Mouse (Mus musculus): ENCODE data around the gene Lmntd1. TPM values are rescaled to one million over a fixed set of nuclear protein-coding genes. Genes with fewer than 3 reads are reported as not detected.

The Lmntd1 gene
- polyA plus RNA-seq, 1 experiment from 2014 or later: not detected

DNA sequence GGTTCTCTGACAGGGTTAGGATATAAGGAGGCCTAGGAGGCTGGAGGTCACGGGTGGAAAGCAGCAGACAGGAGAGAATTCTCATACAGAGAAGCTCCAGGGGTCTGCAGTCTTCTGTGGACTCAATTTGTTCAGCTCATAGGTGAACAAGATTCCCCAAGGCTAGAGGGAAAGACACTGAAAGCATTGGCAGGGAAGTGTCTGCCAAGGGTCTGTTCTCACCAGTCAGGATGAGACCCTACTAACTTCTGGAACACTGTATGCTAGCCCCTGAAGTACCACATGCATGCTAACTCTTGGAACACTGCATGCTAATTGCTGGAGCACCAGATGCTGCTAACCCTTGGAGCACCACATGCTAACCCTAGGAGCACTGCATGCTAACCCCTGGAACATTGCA lies 190.0 kb downstream of the Lmntd1 start:
- Histone ChIP-seq H3K27ac (ENCODE audit: low read length) (no peak overlapping the region), H3K27me3 (ENCODE audit: control insufficient read depth, insufficient read depth, low read depth, low read length) (no peaks in the 10 kb centered on the region), H3K4me3 (ENCODE audit: low read depth, low read length) (no peak overlapping the region), H3K9me3 (replicated peaks; ENCODE audit: control insufficient read depth, low read length) (no peaks in the 10 kb centered on the region), H3K4me1 (ENCODE audit: control insufficient read depth, low read depth, low read length) (no peaks in the 10 kb centered on the region), H3K36me3 (ENCODE audit: control insufficient read depth, insufficient read depth) (no peaks in the 10 kb centered on the region), H3K9ac (ENCODE audit: low read depth, low read length) (no peak overlapping the region), H3K4me2 (ENCODE audit: low read depth, low read length) (no peak overlapping the region)
- WGBS (ENCODE audit: insufficient replicate concordance): 23% methylated on average over 1 of the region's 1 CpGs
- ATAC-seq (ENCODE audit: low read depth): no peak

DNA sequence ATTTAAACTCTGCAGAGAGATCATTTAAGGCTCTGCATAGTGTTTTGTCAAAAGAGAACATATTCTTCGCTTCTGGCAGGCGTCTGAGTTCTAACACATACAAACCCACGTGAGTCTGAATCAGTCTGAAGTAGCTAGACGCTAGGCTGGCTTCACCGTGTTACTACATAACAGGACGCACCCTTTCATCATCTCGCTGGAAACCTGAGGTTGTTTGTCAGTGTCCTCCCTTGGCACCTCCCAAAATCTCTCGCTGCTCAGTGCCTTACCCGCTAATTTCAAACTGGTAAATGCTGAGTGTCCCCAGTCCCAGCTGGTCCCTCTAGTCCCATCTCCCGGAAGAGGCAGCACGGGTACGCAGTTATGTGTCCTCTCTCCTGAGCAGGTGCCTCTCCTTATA lies 190.6 kb downstream of the Lmntd1 start:
- no peak for ATAC-seq (ENCODE audit: low read depth)
- H3K9me3 ChIP-seq (replicated peaks; ENCODE audit: control insufficient read depth, low read length): no peaks in the 10 kb centered on the region
- no peaks in the 10 kb centered on the region for H3K36me3 ChIP-seq (ENCODE audit: control insufficient read depth, insufficient read depth)
- H3K27me3 ChIP-seq (ENCODE audit: control insufficient read depth, insufficient read depth, low read depth, low read length): no peaks in the 10 kb centered on the region
- H3K27ac ChIP-seq (ENCODE audit: low read length): no peak overlapping the region
- 66% methylated on average over 12 of the region's 12 CpGs for WGBS (ENCODE audit: insufficient replicate concordance)
- H3K4me2 ChIP-seq (ENCODE audit: low read depth, low read length): no peak overlapping the region
- no peak overlapping the region for H3K9ac ChIP-seq (ENCODE audit: low read depth, low read length)
- no peaks in the 10 kb centered on the region for H3K4me1 ChIP-seq (ENCODE audit: control insufficient read depth, low read depth, low read length)
- no peak overlapping the region for H3K4me3 ChIP-seq (ENCODE audit: low read depth, low read length)

DNA sequence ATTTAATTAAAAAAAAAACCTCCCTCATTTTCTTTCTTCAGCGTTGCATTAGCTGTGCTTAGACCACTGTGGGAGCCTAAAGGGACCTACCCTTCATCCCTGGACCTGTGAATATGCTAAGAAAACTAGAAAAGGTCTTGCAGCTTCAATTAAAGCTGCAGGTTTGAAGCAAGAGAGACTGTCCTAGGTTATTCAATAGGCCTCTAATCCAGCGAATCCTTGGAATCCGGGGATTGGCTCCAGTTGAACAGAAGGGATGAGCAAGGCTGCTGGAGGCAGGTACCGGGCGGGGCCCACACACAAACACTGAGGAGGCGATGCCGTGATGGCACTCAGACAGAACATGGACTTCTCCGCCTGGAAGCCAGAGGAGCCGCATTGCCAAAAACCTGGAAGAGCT lies 192.5 kb downstream of the Lmntd1 start:
- no peaks in the 10 kb centered on the region for H3K9me3 ChIP-seq (replicated peaks; ENCODE audit: control insufficient read depth, low read length)
- no peak overlapping the region for H3K4me2 ChIP-seq (ENCODE audit: low read depth, low read length)
- no peaks in the 10 kb centered on the region for H3K36me3 ChIP-seq (ENCODE audit: control insufficient read depth, insufficient read depth)
- H3K9ac ChIP-seq (ENCODE audit: low read depth, low read length): no peak overlapping the region
- no peak overlapping the region for H3K27ac ChIP-seq (ENCODE audit: low read length)
- no peaks in the 10 kb centered on the region for H3K27me3 ChIP-seq (ENCODE audit: control insufficient read depth, insufficient read depth, low read depth, low read length)
- no peak overlapping the region for H3K4me3 ChIP-seq (ENCODE audit: low read depth, low read length)
- H3K4me1 ChIP-seq (ENCODE audit: control insufficient read depth, low read depth, low read length): no peaks in the 10 kb centered on the region
- ATAC-seq (ENCODE audit: low read depth): no peak
- WGBS (ENCODE audit: insufficient replicate concordance): 71% methylated on average over 9 of the region's 9 CpGs

DNA sequence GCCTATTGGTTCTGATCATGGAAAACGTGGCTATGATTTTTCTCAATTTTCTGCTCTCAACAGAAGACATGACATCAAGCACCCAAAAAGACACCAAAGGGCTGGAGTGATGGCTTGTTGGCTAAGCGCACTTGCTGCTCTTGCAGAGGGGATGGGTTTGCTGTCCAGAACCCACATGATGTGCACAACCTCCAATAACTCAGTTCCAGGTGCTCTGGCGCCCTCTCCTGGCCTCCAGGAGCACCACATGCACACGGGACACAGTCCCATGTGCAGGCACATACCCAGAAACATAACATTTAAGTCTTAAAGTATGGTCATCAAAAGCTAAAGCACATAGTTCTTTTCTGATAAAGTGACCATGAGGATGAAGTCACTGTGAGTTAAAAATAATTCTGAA lies 193.7 kb downstream of the Lmntd1 start:
- no peak overlapping the region for H3K27ac ChIP-seq (ENCODE audit: low read length)
- no peaks in the 10 kb centered on the region for H3K27me3 ChIP-seq (ENCODE audit: control insufficient read depth, insufficient read depth, low read depth, low read length)
- no peak for ATAC-seq (ENCODE audit: low read depth)
- no peak overlapping the region for H3K9ac ChIP-seq (ENCODE audit: low read depth, low read length)
- H3K4me1 ChIP-seq (ENCODE audit: control insufficient read depth, low read depth, low read length): no peaks in the 10 kb centered on the region
- no peaks in the 10 kb centered on the region for H3K36me3 ChIP-seq (ENCODE audit: control insufficient read depth, insufficient read depth)
- no peaks in the 10 kb centered on the region for H3K9me3 ChIP-seq (replicated peaks; ENCODE audit: control insufficient read depth, low read length)
- no peak overlapping the region for H3K4me3 ChIP-seq (ENCODE audit: low read depth, low read length)
- 49% methylated on average over 4 of the region's 4 CpGs for WGBS (ENCODE audit: insufficient replicate concordance)
- no peak overlapping the region for H3K4me2 ChIP-seq (ENCODE audit: low read depth, low read length)

DNA sequence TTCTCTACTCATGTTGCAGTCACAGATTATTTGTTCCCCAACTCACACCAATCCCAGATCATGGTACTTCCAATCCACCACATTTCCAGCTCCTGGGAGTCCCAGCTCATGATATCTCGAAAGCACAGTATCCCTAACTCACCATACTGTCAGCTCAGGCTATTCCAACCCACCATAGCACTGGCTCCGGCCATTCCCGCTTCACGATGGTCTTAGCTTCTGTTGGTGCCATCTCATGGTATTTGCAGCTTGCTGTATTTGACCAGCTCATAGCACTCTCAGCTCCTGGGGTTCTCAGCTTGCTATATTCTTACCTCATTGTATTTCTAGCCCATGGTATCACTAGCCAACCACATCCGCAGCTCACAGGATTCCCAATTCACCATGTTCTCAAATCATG lies 195.3 kb downstream of the Lmntd1 start:
- Histone ChIP-seq H3K27ac (ENCODE audit: low read length) (no peak overlapping the region), H3K36me3 (ENCODE audit: control insufficient read depth, insufficient read depth) (no peaks in the 10 kb centered on the region), H3K4me3 (ENCODE audit: low read depth, low read length) (no peak overlapping the region), H3K9me3 (replicated peaks; ENCODE audit: control insufficient read depth, low read length) (no peaks in the 10 kb centered on the region), H3K4me2 (ENCODE audit: low read depth, low read length) (no peak overlapping the region), H3K27me3 (ENCODE audit: control insufficient read depth, insufficient read depth, low read depth, low read length) (no peaks in the 10 kb centered on the region), H3K9ac (ENCODE audit: low read depth, low read length) (no peak overlapping the region), H3K4me1 (ENCODE audit: control insufficient read depth, low read depth, low read length) (no peaks in the 10 kb centered on the region)
- WGBS (ENCODE audit: insufficient replicate concordance): 78% methylated on average over 5 of the region's 5 CpGs
- ATAC-seq (ENCODE audit: low read depth): no peak

DNA sequence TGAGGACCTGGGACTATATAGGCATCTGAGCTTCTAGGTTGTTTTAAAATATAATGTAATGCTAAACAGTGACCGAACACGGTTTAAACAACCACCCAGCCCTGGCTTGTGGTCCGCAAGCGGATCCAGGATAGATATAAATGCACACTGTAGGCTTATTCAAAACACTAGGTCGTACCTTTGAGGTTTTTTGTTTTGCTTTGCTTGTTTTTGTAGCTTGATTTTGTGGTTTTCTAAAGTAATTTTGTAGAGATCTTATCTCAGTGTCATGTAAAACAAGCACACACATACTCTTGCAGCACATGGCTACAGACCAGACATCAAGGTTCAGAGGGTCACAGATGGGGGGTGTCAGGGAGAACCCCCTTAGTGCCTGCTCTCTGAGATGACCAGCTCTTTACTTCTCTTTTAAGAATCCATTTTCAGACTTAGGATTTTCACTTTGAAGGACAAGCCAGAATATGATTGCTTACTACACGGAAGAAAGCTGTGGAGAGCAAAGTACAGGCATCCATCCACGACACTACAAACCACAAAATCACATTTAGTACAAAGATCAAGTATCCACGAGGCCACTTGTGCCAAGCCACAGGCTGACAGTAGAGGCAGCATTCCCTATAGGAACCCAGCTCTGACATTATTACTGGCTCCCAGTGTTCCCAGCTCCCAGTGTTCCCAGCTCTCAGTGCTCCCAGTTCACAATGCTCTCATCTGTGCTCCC lies 196.2 kb downstream of the Lmntd1 start:
- Histone ChIP-seq H3K9ac (ENCODE audit: low read depth, low read length) (no peak overlapping the region), H3K4me1 (ENCODE audit: control insufficient read depth, low read depth, low read length) (no peaks in the 10 kb centered on the region), H3K9me3 (replicated peaks; ENCODE audit: control insufficient read depth, low read length) (no peaks in the 10 kb centered on the region), H3K36me3 (ENCODE audit: control insufficient read depth, insufficient read depth) (no peaks in the 10 kb centered on the region), H3K27me3 (ENCODE audit: control insufficient read depth, insufficient read depth, low read depth, low read length) (no peaks in the 10 kb centered on the region), H3K27ac (ENCODE audit: low read length) (no peak overlapping the region), H3K4me3 (ENCODE audit: low read depth, low read length) (no peak overlapping the region), H3K4me2 (ENCODE audit: low read depth, low read length) (no peak overlapping the region)
- no peak for ATAC-seq (ENCODE audit: low read depth)
- WGBS (ENCODE audit: insufficient replicate concordance): 59% methylated on average over 8 of the region's 8 CpGs

DNA sequence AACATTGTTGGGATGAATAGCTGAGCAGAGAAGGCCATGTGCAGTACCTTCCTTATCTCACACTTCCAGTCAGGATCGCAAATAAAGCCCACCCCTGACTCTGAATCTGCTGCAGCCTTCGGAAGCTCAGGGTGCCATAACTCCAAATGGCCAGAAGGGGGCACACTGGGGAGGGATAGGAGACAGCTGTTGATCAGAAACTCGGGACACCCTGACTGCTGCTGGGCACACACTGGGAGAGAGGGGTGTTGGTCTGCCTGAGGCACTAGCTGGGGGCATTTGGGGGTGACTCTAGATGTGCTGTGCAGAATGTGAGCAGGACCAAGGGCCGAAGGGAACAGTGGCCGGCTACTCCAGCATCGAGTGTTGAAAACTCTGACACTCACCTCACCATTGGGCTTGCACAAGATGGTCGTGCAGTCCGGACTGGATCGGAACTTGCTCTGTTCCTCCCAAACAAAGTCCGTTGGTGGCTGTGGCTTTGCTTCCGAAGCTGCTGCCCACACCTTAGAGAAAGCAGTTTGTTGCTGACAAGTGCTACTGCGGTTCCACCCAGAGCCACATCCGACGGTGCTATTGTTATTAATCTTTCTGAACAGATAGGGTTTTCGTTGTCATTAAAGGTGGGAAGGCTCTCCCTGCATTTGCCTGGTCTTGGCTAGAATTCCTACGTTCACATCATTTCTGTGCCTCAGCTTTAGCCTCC lies 197.0 kb downstream of the Lmntd1 start:
- no peak overlapping the region for H3K27ac ChIP-seq (ENCODE audit: low read length)
- WGBS (ENCODE audit: insufficient replicate concordance): 51% methylated on average over 16 of the region's 16 CpGs
- no peaks in the 10 kb centered on the region for H3K36me3 ChIP-seq (ENCODE audit: control insufficient read depth, insufficient read depth)
- ATAC-seq (ENCODE audit: low read depth): no peak
- H3K4me2 ChIP-seq (ENCODE audit: low read depth, low read length): no peak overlapping the region
- H3K4me3 ChIP-seq (ENCODE audit: low read depth, low read length): no peak overlapping the region
- H3K27me3 ChIP-seq (ENCODE audit: control insufficient read depth, insufficient read depth, low read depth, low read length): no peaks in the 10 kb centered on the region
- no peaks in the 10 kb centered on the region for H3K4me1 ChIP-seq (ENCODE audit: control insufficient read depth, low read depth, low read length)
- H3K9ac ChIP-seq (ENCODE audit: low read depth, low read length): no peak overlapping the region
- H3K9me3 ChIP-seq (replicated peaks; ENCODE audit: control insufficient read depth, low read length): no peaks in the 10 kb centered on the region

DNA sequence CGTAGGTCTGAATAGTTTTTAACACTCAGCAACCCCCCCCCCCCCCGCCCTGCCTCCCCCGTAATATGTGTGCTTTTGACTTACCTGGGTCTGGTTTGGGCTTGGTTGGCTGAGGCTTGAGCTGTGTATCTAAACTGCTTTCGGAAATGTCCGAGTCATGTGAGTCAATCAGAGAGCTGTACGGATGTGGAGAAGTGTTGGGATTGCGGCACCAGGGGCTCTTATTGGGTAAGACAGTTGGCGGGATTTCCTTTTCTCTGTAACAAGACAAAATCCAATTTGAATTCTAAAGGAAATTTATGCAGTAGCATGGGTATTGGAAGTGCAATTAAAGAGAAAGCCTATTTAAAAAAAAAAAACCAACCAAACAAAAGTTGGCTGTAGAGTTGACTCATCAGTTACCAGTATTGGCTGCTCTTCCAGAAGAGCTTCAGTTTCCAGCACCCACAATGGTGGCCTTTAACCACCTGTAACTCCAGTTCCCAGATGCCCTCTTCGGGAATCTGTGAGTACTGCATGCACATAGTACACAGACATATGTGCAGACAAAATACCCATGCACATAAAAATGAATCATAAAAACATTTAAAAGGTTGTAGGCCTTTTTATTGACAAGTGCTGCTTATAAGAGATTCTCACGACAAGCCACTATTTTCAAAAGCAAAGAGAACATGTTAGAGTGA lies 209.6 kb downstream of the Lmntd1 start:
- H3K27me3 ChIP-seq (ENCODE audit: control insufficient read depth, insufficient read depth, low read depth, low read length): no peaks in the 10 kb centered on the region
- no peak overlapping the region for H3K27ac ChIP-seq (ENCODE audit: low read length)
- WGBS (ENCODE audit: insufficient replicate concordance): 70% methylated on average over 10 of the region's 10 CpGs
- H3K4me1 ChIP-seq (ENCODE audit: control insufficient read depth, low read depth, low read length): no peaks in the 10 kb centered on the region
- no peaks in the 10 kb centered on the region for H3K9me3 ChIP-seq (replicated peaks; ENCODE audit: control insufficient read depth, low read length)
- H3K36me3 ChIP-seq (ENCODE audit: control insufficient read depth, insufficient read depth): no peaks in the 10 kb centered on the region
- ATAC-seq (ENCODE audit: low read depth): no peak
- H3K4me3 ChIP-seq (ENCODE audit: low read depth, low read length): no peak overlapping the region
- H3K9ac ChIP-seq (ENCODE audit: low read depth, low read length): no peak overlapping the region
- H3K4me2 ChIP-seq (ENCODE audit: low read depth, low read length): no peak overlapping the region

DNA sequence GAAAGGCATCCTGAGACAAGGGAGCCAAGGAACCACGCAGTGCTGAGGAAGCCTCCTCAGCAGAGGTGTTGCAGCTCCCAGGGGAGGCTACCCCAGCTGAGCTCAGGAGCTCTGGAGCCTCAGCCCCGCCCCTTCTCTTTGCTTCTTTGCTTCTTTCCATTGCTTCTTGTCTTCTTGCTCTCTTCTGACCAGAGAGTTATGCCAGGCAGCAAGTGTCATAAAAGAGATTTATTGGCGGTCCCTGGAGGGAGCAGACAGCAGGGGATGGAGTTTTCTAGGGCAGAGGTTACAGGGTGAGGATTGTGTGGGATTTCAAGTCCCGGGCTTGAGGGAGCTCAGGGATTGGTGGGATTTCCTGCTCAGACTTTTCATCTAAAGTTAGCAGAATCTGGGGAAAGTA lies 213.0 kb downstream of the Lmntd1 start:
- 22% methylated on average over 4 of the region's 4 CpGs for whole genome bisulfite sequencing (ENCODE audit: insufficient replicate concordance)
- H3K4me2 ChIP-seq (ENCODE audit: low read depth, low read length): no peak overlapping the region
- no peak overlapping the region for H3K4me3 ChIP-seq (ENCODE audit: low read depth, low read length)
- no peak overlapping the region for H3K9ac ChIP-seq (ENCODE audit: low read depth, low read length)
- no peaks in the 10 kb centered on the region for H3K27me3 ChIP-seq (ENCODE audit: control insufficient read depth, insufficient read depth, low read depth, low read length)
- H3K9me3 ChIP-seq (replicated peaks; ENCODE audit: control insufficient read depth, low read length): no peaks in the 10 kb centered on the region
- no peak overlapping the region for H3K27ac ChIP-seq (ENCODE audit: low read length)
- H3K4me1 ChIP-seq (ENCODE audit: control insufficient read depth, low read depth, low read length): no peaks in the 10 kb centered on the region
- ATAC-seq (ENCODE audit: low read depth): no peak
- H3K36me3 ChIP-seq (ENCODE audit: control insufficient read depth, insufficient read depth): no peaks in the 10 kb centered on the region

All from liver, embryonic 16.5 days (tissue).